Mouse (Mus musculus): Measurements from ENCODE around the gene Apoa4. TPM values are rescaled to one million over a fixed set of nuclear protein-coding genes. Genes with fewer than 3 reads are reported as not detected.

Apoa4 gene
- total and polyA plus RNA-seq, 2 experiments = 177 to 323 TPM

DNA sequence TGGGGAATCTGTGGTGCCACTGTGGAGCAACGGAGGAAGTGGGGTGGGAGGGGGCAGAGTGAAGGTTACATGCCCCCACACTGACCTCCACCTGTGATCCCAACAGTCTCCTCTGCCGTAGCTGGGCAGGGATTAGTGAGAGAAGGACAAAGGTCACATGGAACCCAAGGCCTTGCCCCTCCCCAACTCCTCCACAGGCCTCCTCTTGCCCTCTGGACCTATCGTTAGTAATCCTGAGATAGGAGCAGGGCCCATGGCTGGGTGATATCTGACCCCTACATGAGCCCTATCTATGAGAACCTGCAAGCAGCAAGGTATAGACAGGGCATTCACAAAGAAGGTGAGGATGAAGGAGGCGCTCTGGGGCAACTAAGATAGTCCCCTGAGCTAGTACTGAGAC is 4.8 kb upstream of the Apoa4 start:
- H3K36me3 ChIP-seq (ENCODE audit: control insufficient read depth, insufficient read depth, low read length) = peaks cover 4% of the 10 kb centered on the region; the same call in 1 of the 2 replicates
- H3K4me1 ChIP-seq (ENCODE audit: control insufficient read depth, insufficient read depth, low read length) = peaks cover 15% of the 10 kb centered on the region
- H3K27ac ChIP-seq (replicated peaks; ENCODE audit: insufficient read depth, low read depth, low read length) = peak overlapping the region; percentile 97
- DNase-seq (ENCODE audit: extremely low read depth, low read depth, low spot score) = peak; percentile 87
- peak overlapping the region; percentile 70 for H3K9ac ChIP-seq (ENCODE audit: low read depth, low read length)
- peaks cover 8% of the 10 kb centered on the region for H3K79me2 ChIP-seq (ENCODE audit: control insufficient read depth, insufficient read depth, low read length)
- H3K27me3 ChIP-seq (ENCODE audit: control insufficient read depth, insufficient read depth, low read length) = no peaks in the 10 kb centered on the region
- 41% methylated on average over 4 of the region's 4 CpGs for WGBS
- H3K4me3 ChIP-seq (ENCODE audit: insufficient read depth, low read depth, low read length) = peak overlapping the region; percentile 16
- TF ChIP-seq CTCF (IDR thresholded peaks at IDR 0.05; ENCODE audit: low read depth, low read length) = no peak

DNA sequence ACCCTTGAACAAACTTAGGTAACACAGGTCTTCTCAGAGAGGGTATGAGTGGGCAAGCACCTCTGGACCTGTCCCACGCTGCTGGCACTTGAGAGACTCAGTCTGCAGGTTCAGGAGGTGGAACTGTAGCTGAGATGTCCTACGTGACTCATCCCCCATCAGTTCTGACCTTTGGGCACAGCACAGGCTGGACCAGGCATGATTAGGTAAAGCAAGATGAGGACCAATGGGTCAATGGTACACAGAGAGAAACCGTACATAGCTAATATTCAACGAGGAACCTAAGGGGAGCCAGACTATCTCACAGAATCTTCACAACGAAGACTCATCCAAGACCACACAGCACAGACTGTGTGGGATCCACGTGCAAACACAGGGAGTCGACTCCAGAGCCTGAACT is 1.6 kb upstream of the Apoa4 start:
- H3K36me3 ChIP-seq (ENCODE audit: control insufficient read depth, insufficient read depth, low read length) = no peaks in the 10 kb centered on the region
- H3K4me3 ChIP-seq (ENCODE audit: insufficient read depth, low read depth, low read length) = no peak overlapping the region
- WGBS = 36% methylated on average over 7 of the region's 7 CpGs
- no peak overlapping the region for H3K9ac ChIP-seq (ENCODE audit: low read depth, low read length)
- TF ChIP-seq CTCF (IDR thresholded peaks at IDR 0.05; ENCODE audit: low read depth, low read length) = no peak
- no peak for TF ChIP-seq POLR2A (IDR thresholded peaks at IDR 0.05; ENCODE audit: extremely low read depth, insufficient read depth, low read length)
- H3K79me2 ChIP-seq (ENCODE audit: control insufficient read depth, insufficient read depth, low read length) = peaks cover 8% of the 10 kb centered on the region
- peak; percentile 77 for DNase-seq (ENCODE audit: extremely low read depth, low read depth, low spot score)
- no peaks in the 10 kb centered on the region for H3K27me3 ChIP-seq (ENCODE audit: control insufficient read depth, insufficient read depth, low read length)
- peaks cover 28% of the 10 kb centered on the region for H3K4me1 ChIP-seq (ENCODE audit: control insufficient read depth, insufficient read depth, low read length)
- peak overlapping the region; percentile 28; the same call in 1 of the 2 replicates for H3K27ac ChIP-seq (replicated peaks; ENCODE audit: insufficient read depth, low read depth, low read length)

DNA sequence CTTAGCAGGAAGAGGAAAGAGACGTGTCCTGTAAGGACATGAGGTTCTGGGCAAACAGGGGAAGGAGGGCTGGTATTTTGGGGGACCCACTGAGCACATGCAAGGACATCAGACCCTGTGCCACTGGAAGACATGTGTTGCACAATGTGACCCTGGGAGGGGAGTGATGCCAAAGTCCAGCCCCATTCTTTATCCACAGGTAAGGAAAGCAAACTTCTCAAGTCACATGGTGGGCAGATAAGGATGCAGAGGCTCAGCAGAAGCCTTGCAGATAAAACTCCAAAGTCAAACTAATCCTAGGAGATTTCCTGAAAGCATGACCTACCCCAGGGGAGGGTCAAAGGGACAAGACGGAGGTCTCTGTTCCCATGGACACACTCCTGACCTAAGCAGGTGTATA is 1.3 kb downstream of the Apoa4 start:
- no peaks in the 10 kb centered on the region; the same call in 1 of the 2 replicates for H3K79me2 ChIP-seq (ENCODE audit: control insufficient read depth, insufficient read depth, low read length)
- WGBS = 64% methylated on average over 2 of the region's 2 CpGs
- no peak overlapping the region for H3K4me3 ChIP-seq (ENCODE audit: insufficient read depth, low read depth, low read length)
- no peaks in the 10 kb centered on the region for H3K36me3 ChIP-seq (ENCODE audit: control insufficient read depth, insufficient read depth, low read length)
- DNase-seq (ENCODE audit: extremely low read depth, low read depth, low spot score) = peak; percentile 45
- TF ChIP-seq CTCF (IDR thresholded peaks at IDR 0.05; ENCODE audit: low read depth, low read length) (no peak), POLR2A (IDR thresholded peaks at IDR 0.05; ENCODE audit: extremely low read depth, insufficient read depth, low read length) (no peak)
- H3K9ac ChIP-seq (ENCODE audit: low read depth, low read length) = peak overlapping the region; percentile 71
- peak overlapping the region; percentile 91 for H3K27ac ChIP-seq (replicated peaks; ENCODE audit: insufficient read depth, low read depth, low read length)
- H3K27me3 ChIP-seq (ENCODE audit: control insufficient read depth, insufficient read depth, low read length) = no peaks in the 10 kb centered on the region
- H3K4me1 ChIP-seq (ENCODE audit: control insufficient read depth, insufficient read depth, low read length) = peaks cover 28% of the 10 kb centered on the region

DNA sequence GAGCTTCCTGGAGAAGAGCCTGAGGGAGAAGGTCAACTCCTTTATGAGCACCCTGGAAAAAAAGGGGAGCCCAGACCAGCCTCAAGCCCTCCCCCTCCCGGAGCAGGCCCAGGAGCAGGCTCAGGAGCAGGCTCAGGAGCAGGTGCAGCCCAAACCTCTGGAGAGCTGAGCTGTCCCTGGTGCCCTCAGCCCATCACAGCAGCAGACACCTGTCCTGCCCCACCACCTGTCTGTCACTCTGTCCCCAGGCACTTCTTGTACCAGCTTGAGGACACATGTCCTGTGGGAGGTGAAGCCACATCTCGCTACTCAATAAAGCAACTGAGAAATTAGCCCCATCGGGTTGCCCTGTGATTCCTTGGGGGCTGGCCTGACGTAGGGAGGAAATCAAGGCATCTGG is 2.6 kb downstream of the Apoa4 start:
- Histone ChIP-seq H3K36me3 (ENCODE audit: control insufficient read depth, insufficient read depth, low read length) (no peaks in the 10 kb centered on the region), H3K79me2 (ENCODE audit: control insufficient read depth, insufficient read depth, low read length) (no peaks in the 10 kb centered on the region; the same call in 1 of the 2 replicates), H3K4me1 (ENCODE audit: control insufficient read depth, insufficient read depth, low read length) (peaks cover 28% of the 10 kb centered on the region), H3K4me3 (ENCODE audit: insufficient read depth, low read depth, low read length) (no peak overlapping the region), H3K27me3 (ENCODE audit: control insufficient read depth, insufficient read depth, low read length) (no peaks in the 10 kb centered on the region), H3K9ac (ENCODE audit: low read depth, low read length) (peak overlapping the region; percentile 23; the same call in 1 of the 2 replicates), H3K27ac (replicated peaks; ENCODE audit: insufficient read depth, low read depth, low read length) (no peak overlapping the region)
- no peak for DNase-seq (ENCODE audit: extremely low read depth, low read depth, low spot score)
- TF ChIP-seq POLR2A (IDR thresholded peaks at IDR 0.05; ENCODE audit: extremely low read depth, insufficient read depth, low read length) (no peak), CTCF (IDR thresholded peaks at IDR 0.05; ENCODE audit: low read depth, low read length) (no peak)
- WGBS = 85% methylated on average over 4 of the region's 4 CpGs

DNA sequence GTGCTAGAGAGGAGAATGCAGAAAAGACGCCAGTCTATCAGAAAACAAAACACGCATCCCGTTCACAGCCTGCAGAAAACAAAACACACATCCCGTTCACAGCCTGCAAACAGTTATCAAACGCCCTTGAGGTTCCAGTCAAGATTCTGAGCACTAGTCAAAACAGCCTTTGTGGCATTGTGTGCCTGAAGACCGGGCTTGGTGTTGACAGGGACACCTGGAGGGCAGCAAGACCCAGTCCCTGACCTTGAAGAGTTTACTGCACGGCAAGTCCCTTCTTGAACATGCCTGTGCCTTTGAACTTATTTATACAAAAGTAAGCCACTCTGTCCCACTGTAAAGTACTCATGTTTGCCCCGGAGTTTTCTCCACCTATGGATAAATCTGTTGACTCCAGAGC is 3.1 kb downstream of the Apoa4 start:
- Histone ChIP-seq H3K27ac (replicated peaks; ENCODE audit: insufficient read depth, low read depth, low read length) (no peak overlapping the region), H3K27me3 (ENCODE audit: control insufficient read depth, insufficient read depth, low read length) (no peaks in the 10 kb centered on the region), H3K36me3 (ENCODE audit: control insufficient read depth, insufficient read depth, low read length) (no peaks in the 10 kb centered on the region), H3K4me1 (ENCODE audit: control insufficient read depth, insufficient read depth, low read length) (peaks cover 25% of the 10 kb centered on the region), H3K79me2 (ENCODE audit: control insufficient read depth, insufficient read depth, low read length) (no peaks in the 10 kb centered on the region; the same call in 1 of the 2 replicates), H3K4me3 (ENCODE audit: insufficient read depth, low read depth, low read length) (no peak overlapping the region), H3K9ac (ENCODE audit: low read depth, low read length) (no peak overlapping the region)
- DNase-seq (ENCODE audit: extremely low read depth, low read depth, low spot score) = no peak
- WGBS = 69% methylated on average over 8 of the region's 8 CpGs
- TF ChIP-seq CTCF (IDR thresholded peaks at IDR 0.05; ENCODE audit: low read depth, low read length) = no peak
- no peak for TF ChIP-seq POLR2A (IDR thresholded peaks at IDR 0.05; ENCODE audit: extremely low read depth, insufficient read depth, low read length)

DNA sequence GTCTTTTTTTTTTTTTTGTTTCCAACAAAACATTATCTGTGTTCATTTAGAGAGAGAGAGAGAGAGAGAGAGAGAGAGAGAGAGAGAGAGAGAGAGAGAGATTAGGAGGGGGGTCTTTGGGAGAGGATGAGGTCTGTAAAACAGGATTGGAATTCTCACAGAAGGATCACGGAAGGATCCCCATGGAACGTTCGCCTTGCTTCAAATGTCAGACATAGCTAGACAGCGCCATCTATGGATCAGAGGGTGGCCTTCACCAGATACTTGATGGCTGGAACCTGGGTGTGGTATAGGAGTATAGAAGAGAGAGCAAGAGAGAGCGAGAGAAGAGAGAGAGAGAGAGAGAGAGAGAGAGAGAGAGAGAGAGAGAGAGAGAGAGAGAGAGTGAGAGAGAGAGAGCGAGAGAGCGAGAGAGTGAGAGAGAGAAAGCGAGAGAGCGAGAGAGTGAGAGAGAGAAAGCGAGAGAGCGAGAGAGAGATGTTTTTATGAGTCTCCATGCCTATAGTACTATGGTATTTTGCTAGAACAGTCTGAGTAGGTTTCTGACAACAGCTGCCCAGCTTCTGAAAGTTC is 6.3 kb downstream of the Apoa4 start:
- H3K4me1 ChIP-seq (ENCODE audit: control insufficient read depth, insufficient read depth, low read length) = peaks cover 9% of the 10 kb centered on the region; the same call in 1 of the 2 replicates
- TF ChIP-seq POLR2A (IDR thresholded peaks at IDR 0.05; ENCODE audit: extremely low read depth, insufficient read depth, low read length) = no peak
- peak; percentile 72 for TF ChIP-seq CTCF (IDR thresholded peaks at IDR 0.05; ENCODE audit: low read depth, low read length)
- no peak overlapping the region for H3K9ac ChIP-seq (ENCODE audit: low read depth, low read length)
- WGBS = 24% methylated on average over 11 of the region's 11 CpGs
- no peak overlapping the region for H3K27ac ChIP-seq (replicated peaks; ENCODE audit: insufficient read depth, low read depth, low read length)
- peak; percentile 78 for DNase-seq (ENCODE audit: extremely low read depth, low read depth, low spot score)
- H3K36me3 ChIP-seq (ENCODE audit: control insufficient read depth, insufficient read depth, low read length) = no peaks in the 10 kb centered on the region
- no peaks in the 10 kb centered on the region for H3K27me3 ChIP-seq (ENCODE audit: control insufficient read depth, insufficient read depth, low read length)
- H3K4me3 ChIP-seq (ENCODE audit: insufficient read depth, low read depth, low read length) = no peak overlapping the region
- no peaks in the 10 kb centered on the region; the same call in 1 of the 2 replicates for H3K79me2 ChIP-seq (ENCODE audit: control insufficient read depth, insufficient read depth, low read length)
